Mouse (Mus musculus): Measurements from ENCODE around the gene Lnx2.

DNA sequence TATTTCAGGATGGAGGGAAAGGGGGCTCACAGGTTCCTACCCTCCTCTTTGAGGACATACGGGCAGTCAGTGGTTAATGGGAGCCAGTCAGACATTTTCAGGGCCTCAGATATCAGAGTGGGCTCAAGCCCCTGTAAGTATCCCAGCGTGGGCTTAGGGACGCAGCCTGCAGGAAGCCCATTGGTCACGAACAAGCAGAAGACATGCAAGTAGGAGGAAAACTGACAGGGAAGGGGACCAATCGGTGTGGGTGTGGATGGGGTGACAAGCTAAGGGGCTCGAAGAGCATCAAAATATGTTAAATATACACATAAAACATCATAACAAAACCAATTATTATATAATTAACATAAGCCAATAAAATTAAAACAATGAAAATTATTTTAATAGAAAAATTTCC lies 22.1 kb downstream of the Lnx2 start:
- TF ChIP-seq POLR2A (IDR thresholded peaks at IDR 0.05; ENCODE audit: control insufficient read depth, extremely low read depth, insufficient read depth, low read length, poor library complexity) (no peak), CTCF (IDR thresholded peaks at IDR 0.05; ENCODE audit: borderline replicate concordance, control insufficient read depth, extremely low read depth, insufficient read depth, low read length, poor library complexity) (no peak)
